Mouse (Mus musculus) CD4-positive helper T cell, adult 2 months (primary cell): ENCODE results near the gene Rrp1.
A peak's percentile ranks its signal among the peaks of the same experiment; 100 is the strongest.

Experiments used
- DNase-seq: peaks from one replicate; pipeline ENCODE4 v3.0.0-alpha.2; 2012; ENCODE audit warnings: low read depth, missing footprints, low spot score

The Rrp1 gene

DNA sequence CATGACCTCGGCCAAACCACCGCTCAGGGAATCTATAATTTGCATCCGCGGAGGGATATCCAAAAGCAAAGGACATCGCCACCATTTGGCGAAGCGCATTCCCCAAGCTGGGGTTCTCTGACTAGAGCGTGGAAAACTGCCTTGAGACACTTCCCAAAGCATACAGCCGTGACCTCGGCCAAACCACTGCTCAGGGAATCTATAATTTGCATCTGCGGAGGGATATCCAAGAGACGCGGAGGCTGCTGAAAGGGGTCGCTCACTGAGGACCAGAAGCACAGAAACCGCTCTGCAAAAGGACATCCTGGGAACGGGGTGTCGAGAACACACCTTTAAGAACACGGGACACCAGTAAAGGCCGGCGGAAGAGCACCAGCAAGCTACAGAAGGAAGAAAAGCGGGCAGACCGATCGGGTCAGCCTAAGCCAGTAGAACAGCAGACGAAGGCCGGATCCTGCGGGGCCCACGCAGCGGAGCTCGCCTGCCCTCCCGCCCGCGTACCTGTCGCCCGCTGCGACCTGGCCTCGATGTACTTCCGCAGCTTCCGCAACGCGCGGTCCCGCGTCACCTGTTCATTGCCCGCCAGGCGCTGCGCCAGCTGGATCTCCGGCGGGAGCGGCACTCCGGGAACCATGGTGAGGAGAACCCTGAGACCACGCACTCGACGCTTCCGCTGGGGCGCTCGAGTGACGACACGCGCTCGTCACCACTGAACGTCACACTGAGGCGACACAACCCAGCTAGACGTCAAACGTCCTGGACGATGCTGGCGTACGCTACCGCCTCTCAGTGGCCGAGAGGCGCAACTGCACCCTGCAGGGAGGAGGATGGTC lies at the start of gene Rrp1:
Gene Rrp1, minus strand, starts transcription at position 725 of the 833 bp plus-strand sequence.
- peak; percentile 98 for DNase-seq

- DNase-seq: peak; percentile 31
These were observed 48.9 kb upstream of the Rrp1 start for GRCm38 (mm10) chr10:78461767-78462166.

- DNase-seq: no peak
These were observed 47.6 kb upstream of the Rrp1 start for GRCm38 (mm10) chr10:78460463-78460862.

DNA sequence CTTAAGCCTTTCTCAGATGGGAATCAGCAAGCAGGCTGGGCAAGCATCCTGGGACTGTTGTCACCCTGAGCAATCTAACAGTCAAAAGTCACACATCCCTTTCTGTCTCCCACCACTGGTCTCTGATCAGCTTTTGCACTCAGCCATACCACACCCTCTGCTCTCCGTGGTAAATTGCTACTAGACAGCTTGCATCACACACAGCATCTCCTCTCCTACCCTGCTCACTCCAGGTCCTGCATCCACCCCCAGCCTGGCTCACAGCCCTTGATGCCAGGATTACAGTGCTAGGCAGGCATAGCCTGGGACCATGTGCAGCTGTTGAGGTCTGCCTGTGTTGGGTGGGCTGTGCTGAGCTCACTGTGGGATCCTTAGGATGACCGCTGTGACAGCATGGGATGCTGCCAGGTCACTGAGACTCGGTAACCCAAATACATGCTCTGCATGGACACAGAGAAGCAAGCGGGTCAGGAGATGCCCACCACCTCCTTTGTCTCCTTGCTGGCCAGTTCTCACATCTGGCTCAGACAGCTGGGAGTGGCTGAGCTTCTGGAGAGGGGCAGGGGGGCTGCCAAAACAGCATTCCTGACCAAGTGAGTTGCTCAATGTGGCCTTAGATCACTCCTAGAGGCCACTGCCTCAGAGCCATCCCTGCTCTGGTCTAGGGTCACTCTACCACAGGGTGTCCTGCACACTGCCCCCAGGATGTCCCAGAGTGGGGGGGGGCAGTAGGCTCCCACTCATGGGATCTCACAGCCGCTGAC lies 45.7 kb upstream of the Rrp1 start:
- DNase-seq: no peak

- DNase-seq: peak; percentile 88
These were observed 44.9 kb upstream of the Rrp1 start for GRCm38 (mm10) chr10:78457495-78458347.

DNA sequence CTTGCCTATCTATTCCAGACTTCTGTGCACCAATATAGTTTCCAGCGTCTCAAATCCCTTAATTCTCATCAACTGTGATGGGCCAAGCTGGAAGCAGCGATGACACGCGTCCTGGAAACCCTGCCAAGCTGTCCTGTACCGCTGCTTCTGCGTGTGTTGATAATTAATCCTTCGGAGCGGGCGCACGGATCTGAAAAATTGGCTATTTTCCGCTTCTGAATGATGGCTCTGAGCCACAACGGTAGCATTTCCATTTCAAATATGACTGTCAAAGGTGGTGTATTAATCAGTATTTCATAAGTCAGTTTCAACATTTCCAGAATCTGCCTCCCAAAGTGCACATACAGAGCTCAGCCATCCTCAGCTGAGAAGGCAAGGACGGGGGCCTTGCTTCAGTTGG lies 43.9 kb upstream of the Rrp1 start:
- DNase-seq: no peak

GRCm38 (mm10) chr10:78452641-78453040 lies 39.8 kb upstream of the Rrp1 start:
- no peak for DNase-seq

GRCm38 (mm10) chr10:78450761-78451160 lies 37.9 kb upstream of the Rrp1 start:
- no peak for DNase-seq

DNA sequence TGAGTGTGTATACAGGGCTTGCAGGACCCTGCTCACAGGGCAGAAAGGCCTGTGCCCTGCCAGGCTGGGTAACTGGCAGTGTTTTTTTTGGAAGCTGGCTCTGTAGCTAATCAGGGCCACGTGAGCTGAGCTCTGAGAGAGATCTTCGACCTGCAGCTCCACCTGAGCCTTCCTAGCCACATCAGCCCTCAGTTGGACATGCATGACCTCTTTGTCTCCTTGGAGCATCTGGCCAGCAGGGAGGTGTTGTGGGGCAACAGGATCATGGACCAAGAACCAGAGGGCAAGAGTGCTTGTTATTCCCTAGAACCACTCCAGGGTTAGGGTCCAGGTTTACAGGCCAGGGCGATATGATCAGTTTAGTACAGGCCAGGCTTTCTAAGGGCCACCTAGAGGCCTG lies 34.6 kb upstream of the Rrp1 start:
- DNase-seq: no peak

DNA sequence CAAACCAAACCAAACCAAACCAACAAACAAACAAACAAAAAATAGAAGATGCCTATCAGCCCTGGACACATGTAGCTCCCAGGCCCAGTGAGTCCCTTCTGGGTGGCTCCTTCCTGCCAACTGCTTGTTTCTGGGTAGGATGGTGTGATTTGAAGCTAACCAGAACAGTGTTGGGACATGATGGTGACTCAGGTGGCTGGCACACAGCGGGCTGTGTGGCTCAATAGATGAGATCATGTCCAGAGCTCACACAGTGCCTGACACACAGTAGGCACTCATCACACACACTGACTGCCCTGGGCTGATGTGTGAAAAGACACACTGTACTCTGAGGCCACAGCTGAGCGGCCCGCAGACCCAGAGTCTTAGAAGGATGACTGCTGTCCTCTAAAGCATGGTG lies 33.4 kb upstream of the Rrp1 start:
- no peak for DNase-seq

DNA sequence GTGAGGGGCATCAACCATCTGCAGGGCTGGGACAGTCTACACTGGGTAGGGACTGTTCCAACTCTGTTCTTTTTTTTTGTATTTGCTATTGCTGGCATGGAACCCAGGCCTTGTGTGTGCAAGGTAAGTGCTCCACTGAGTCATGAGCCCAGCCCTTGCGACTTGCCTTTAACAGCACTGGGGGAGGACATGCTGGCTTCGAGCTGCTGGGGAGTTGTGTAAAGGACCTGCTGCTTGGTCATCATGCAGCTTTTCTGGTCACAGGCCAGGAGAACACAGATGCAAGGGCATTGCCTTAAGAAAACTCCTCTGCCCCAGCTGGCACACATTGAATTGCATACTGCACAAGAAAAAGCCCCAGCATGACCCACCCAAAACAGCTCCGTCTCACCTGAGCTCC lies 29.4 kb upstream of the Rrp1 start:
- no peak for DNase-seq

- DNase-seq: no peak
These were observed 28.8 kb upstream of the Rrp1 start for GRCm38 (mm10) chr10:78441606-78442005.

DNA sequence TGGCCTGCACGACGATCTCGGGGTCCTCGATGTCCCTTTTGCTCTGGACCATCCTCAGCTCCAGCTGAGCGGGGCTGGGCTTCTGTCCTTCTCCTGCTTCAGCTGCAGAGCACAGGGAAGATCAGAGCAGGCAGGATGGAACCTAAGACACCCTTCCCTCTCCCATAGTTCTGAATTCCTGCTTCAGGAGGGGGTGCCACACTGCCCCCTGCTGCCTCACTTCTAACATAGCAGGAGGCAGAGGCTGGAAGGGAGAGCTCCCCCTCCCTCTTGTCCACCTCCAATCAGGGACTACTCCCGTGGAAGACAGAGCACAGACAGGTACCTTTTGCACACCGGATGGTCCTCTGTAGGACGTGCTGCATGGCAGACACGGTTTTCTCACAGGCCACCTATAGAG lies 28.0 kb upstream of the Rrp1 start:
- peak; percentile 28 for DNase-seq

- no peak for DNase-seq
These were observed 27.1 kb upstream of the Rrp1 start for GRCm38 (mm10) chr10:78439990-78440389.

DNA sequence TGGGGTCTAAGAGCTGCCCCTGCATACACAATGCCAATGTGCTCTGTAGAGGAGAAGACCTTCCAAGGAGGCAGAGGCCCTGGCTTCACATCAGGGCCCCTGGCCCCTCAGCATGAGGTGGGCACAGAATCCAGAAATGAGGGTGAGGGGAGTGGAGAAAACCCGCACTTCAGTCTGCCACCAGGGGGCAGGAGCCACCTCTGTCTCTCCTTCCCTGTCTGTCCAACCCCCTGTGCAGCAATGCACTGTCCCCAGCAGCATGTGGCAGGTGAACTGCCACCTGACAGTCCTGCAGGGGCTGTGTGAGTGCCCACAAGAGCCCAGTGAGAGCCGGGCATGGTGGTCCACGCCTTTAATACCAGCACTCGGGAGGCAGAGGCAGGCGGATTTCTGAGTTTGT lies 26.7 kb upstream of the Rrp1 start:
- DNase-seq: peak; percentile 34

GRCm38 (mm10) chr10:78438094-78438493 lies 25.3 kb upstream of the Rrp1 start:
- DNase-seq: peak; percentile 69

- no peak for DNase-seq
These were observed 20.0 kb upstream of the Rrp1 start for GRCm38 (mm10) chr10:78432853-78433252.

DNA sequence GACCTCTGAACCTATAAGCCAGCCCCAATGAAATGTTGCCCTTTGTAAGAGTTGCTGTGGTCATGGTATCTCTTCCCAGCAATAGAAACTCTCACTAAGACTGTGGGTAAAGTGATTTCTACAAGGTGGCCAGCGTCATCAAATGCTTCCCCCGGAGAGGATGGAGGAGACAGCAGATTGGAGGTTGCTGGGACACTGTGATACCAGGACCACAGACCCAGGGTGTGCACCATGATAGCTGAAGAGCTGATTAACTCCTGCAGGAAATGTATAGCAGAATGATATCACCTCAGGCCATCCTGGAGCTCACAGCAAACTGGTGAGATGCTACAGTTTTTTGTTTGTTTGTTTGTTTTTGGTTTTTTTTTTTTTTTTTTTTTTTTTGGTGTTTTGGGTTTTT lies 16.9 kb upstream of the Rrp1 start:
- no peak for DNase-seq

- no peak for DNase-seq
These were observed 16.3 kb upstream of the Rrp1 start for GRCm38 (mm10) chr10:78429180-78429579.

- DNase-seq: no peak
These were observed 15.2 kb upstream of the Rrp1 start for GRCm38 (mm10) chr10:78428070-78428469.

DNA sequence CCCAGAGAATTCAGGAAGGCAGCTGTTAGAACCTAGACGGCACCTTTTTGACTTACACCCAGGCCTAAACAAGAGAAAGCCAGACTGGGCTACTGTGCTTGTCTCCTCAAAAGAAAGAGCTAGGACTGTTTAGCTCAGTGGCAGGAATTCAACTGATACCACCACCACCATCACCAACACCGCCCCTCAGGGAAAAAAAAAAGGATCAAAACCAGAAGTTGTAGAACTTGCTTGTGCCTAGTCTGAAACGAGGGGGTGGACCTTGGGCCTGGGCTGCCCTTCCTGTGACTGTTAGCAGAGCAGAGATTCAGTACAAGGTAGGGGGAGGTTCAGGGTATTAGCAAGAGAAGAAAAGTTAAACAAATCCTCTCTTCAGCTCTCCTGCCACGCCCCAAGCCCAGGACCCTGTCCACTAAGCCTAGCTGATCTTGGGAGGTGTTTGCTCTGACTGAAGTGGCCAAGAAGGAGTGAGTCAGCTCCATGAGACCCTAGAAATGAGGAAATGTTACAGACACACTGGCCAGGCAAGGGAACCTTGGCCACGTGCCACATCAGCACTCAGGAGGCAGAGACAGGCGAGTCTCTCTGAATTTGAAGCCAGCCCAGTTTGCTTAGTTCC lies 13.4 kb upstream of the Rrp1 start:
- no peak for DNase-seq
